Mouse (Mus musculus): ENCODE measurements around the gene Ptx3. TPM values are rescaled to one million over a fixed set of nuclear protein-coding genes. Genes with fewer than 3 reads are reported as not detected.

The Ptx3 gene
- total RNA-seq, 2 experiments from 2014 or later = 4.5 to 5.7 TPM

Other genes with a start within 250 kb of the Ptx3 start
- gene Veph1, start 76.9 kb downstream of the Ptx3 start, total RNA-seq (2021) = not detected